Mouse (Mus musculus) liver, adult 2 months (tissue): Measurements from ENCODE around the gene Mef2c. TPM values are rescaled to one million over a fixed set of nuclear protein-coding genes. Genes with fewer than 3 reads are reported as not detected.
A peak's percentile ranks its signal among the peaks of the same experiment; 100 is the strongest.

Experiments used
- DNase-seq: peaks from one replicate; pipeline ENCODE4 v3.0.0-alpha.2; 2011; ENCODE audit warnings: low read depth, low spot score; ENCODE audit errors: extremely low read depth
- H3K27ac ChIP-seq: fragments of 200-500 bp; replicated peaks from 2 replicates; pipeline ENCODE4 v1.5.1; 2012; ENCODE audit warnings: low read depth, mild to moderate bottlenecking, control low read depth, inconsistent platforms, low read length; ENCODE audit not compliant: insufficient read depth
- H3K27me3 ChIP-seq: fragments of 200-500 bp; 2 replicates; pipeline ENCODE4 v1.6.1; 2012; ENCODE audit warnings: mild to moderate bottlenecking, moderate library complexity, low read length, inconsistent platforms; ENCODE audit not compliant: control insufficient read depth, insufficient read depth
- H3K36me3 ChIP-seq: fragments of 200-500 bp; 2 replicates; pipeline ENCODE4 v1.6.1; 2012; ENCODE audit warnings: low read length, inconsistent platforms; ENCODE audit not compliant: control insufficient read depth, insufficient read depth
- H3K4me1 ChIP-seq: fragments of 200-500 bp; 2 replicates; pipeline ENCODE4 v1.6.1; 2011; ENCODE audit warnings: low read length; ENCODE audit not compliant: control insufficient read depth, insufficient read depth
- H3K4me3 ChIP-seq: fragments of 200-500 bp; 2 replicates; pipeline ENCODE4 v1.5.1; 2011; ENCODE audit warnings: low read depth, mild to moderate bottlenecking, control low read depth, low read length, moderate library complexity; ENCODE audit not compliant: insufficient read depth
- H3K79me2 ChIP-seq: fragments of 200-500 bp; 2 replicates; pipeline ENCODE4 v1.6.1; 2012; ENCODE audit warnings: inconsistent platforms, mild to moderate bottlenecking, low read length, moderate library complexity; ENCODE audit not compliant: control insufficient read depth, insufficient read depth
- H3K9ac ChIP-seq: fragments of 200-500 bp; 2 replicates; pipeline ENCODE4 v1.6.1; 2012; ENCODE audit warnings: low read depth, mild to moderate bottlenecking, control low read depth, inconsistent platforms, low read length
- CTCF ChIP-seq: fragments of 200-500 bp; IDR thresholded peaks from 2 replicates; pipeline ENCODE4 v1.5.1; 2011; ENCODE audit warnings: low read depth, low read length, control low read depth
- POLR2A ChIP-seq: fragments of 200-500 bp; IDR thresholded peaks from 2 replicates; pipeline ENCODE4 v1.6.1; 2011; ENCODE audit warnings: low read length, control low read depth; ENCODE audit not compliant: insufficient read depth; ENCODE audit errors: extremely low read depth
- WGBS: fragments of 180-500 bp; shearing (Covaris S2); methylation state at CpG from one replicate; pipeline ENCODE4 v1.1.7; 2018; 5-methylcytosine and 5-hydroxymethylcytosine counted together
- polyA plus RNA-seq: library from polyadenylated mRNA; depleted of rRNA; stranded (reverse); fragments of >200 nt; gene quantifications from 2 replicates; pipeline ENCODE4 v1.2.3, GENCODE M21; 2012
- total RNA-seq: library from RNA; depleted of rRNA; stranded (reverse); fragments of >200 nt; gene quantifications from 2 replicates; pipeline ENCODE4 v1.2.3, GENCODE M21; 2014

Mef2c gene
- total and polyA plus RNA-seq, 2 experiments, result 1.3 to 3.9 TPM

DNA sequence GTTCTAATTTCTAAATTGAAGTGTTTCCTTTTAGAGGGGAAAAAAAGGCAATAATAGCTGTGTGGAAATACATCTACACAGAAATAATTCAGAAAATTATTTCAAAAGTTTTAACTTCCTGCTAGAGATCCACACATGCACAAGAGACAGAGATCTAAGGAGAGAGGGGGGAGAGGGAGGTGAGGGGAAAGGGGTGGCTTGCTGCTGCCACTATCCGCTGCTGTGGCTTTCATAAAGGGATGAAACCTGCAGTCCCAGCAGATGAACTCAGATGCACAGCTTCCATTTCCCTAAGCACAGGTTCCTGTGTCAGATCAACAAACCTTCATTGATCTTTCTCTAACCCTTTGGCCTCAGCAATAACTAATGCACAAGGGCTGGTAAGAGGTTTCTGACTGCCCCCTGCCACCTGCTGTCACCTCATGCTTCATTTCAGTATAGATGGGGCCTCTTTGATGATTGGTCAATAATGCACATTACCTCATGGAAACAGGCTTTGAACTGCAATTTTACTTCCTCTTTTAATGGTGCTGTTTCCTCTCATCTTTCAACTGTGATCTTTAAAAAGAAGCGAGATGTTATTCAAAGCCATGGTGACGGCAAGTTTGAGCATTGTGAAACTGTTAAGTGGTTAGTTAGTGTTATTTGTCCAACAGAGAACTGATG lies 105.2 kb downstream of the Mef2c start:
- H3K27ac ChIP-seq, result no peak overlapping the region

DNA sequence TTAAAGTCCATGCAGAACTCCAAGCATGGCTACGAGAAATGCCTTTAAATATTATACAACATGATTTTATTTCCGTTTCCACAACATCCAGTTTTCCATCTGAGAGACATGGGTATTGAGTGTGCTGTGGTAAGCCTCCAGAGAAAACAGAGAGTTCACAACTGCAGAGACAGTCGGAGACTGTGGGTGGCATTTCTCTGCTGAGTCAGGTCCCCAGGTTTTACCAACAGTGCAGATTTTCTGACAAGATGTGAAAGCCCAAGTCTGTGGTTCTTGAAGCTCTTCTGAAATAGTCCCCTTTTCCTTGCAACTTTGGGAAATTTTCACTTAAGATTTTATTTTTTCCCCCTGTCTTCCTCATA lies 105.7 kb downstream of the Mef2c start:
- Histone ChIP-seq H3K27me3 (no peaks in the 10 kb centered on the region), H3K4me1 (no peaks in the 10 kb centered on the region), H3K9ac (no peak overlapping the region), H3K79me2 (no peaks in the 10 kb centered on the region), H3K36me3 (no peaks in the 10 kb centered on the region), H3K27ac (no peak overlapping the region), H3K4me3 (no peak overlapping the region)
- TF ChIP-seq POLR2A (no peak), CTCF (no peak)
- WGBS, result 62% methylated on average over 3 of the region's 3 CpGs
- DNase-seq, result no peak

More for the DNA sequence above, 105.2 kb downstream of the Mef2c start:
- H3K79me2 ChIP-seq, result no peaks in the 10 kb centered on the region
- H3K9ac ChIP-seq, result no peak overlapping the region
- DNase-seq, result peak; percentile 2
- no peaks in the 10 kb centered on the region for H3K36me3 ChIP-seq
- H3K27me3 ChIP-seq, result no peaks in the 10 kb centered on the region
- no peak overlapping the region for H3K4me3 ChIP-seq
- WGBS, result 53% methylated on average over 3 of the region's 3 CpGs
- TF ChIP-seq POLR2A, result no peak
- TF ChIP-seq CTCF, result no peak
- H3K4me1 ChIP-seq, result no peaks in the 10 kb centered on the region

DNA sequence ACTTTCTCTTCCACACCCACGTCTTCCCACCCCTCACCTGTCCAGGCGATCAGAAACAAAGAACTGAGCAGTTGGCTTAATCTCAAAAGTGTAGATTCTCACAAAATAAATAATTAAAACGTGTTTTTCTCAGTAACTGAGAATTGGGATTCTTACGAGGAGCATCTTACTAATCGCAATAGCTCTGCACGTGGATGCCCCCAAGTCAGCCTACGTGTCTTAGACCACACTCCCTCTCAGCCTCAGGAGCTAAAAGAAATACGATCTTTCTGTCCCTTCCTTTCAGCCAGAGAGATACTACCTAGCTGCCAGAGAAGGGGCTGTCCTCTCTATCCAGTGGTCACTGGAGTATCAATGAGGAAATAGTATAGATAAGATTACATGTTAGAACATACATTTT lies 106.3 kb downstream of the Mef2c start:
- TF ChIP-seq POLR2A (no peak), CTCF (no peak)
- 84% methylated on average over 8 of the region's 8 CpGs for WGBS
- Histone ChIP-seq H3K79me2 (no peaks in the 10 kb centered on the region), H3K27ac (no peak overlapping the region), H3K9ac (no peak overlapping the region), H3K27me3 (no peaks in the 10 kb centered on the region), H3K4me3 (no peak overlapping the region), H3K4me1 (no peaks in the 10 kb centered on the region), H3K36me3 (no peaks in the 10 kb centered on the region)
- DNase-seq, result no peak

GRCm38 (mm10) chr13:83612195-83612594 lies 108.4 kb downstream of the Mef2c start:
- Histone ChIP-seq H3K9ac (no peak overlapping the region), H3K27ac (no peak overlapping the region), H3K27me3 (no peaks in the 10 kb centered on the region), H3K4me1 (no peaks in the 10 kb centered on the region), H3K36me3 (no peaks in the 10 kb centered on the region), H3K4me3 (no peak overlapping the region), H3K79me2 (no peaks in the 10 kb centered on the region)
- 83% methylated on average over 1 of the region's 1 CpGs for whole genome bisulfite sequencing
- no peak for DNase-seq
- TF ChIP-seq CTCF, result no peak
- TF ChIP-seq POLR2A, result no peak

DNA sequence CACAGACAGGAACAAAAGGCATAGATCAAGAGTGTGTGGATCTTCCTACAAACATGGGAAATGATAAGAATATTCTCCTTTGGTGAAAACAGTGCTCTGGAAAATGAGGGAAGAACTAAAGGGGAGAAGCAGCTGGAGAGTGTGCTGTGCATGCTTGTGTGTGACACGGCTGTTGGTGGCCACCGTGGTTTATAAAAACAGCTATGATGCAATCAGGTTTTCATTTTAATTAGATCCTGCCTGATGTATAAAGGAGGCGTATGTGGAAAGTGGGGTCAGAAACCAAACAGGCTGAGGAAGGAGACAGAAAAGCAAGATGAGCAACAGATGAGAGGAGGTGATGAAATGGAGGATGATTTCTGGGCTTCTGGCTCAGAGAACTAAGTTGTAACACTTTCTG lies 112.0 kb downstream of the Mef2c start:
- Histone ChIP-seq H3K27me3 (no peaks in the 10 kb centered on the region), H3K4me1 (no peaks in the 10 kb centered on the region), H3K27ac (no peak overlapping the region), H3K36me3 (no peaks in the 10 kb centered on the region), H3K9ac (no peak overlapping the region), H3K4me3 (no peak overlapping the region), H3K79me2 (no peaks in the 10 kb centered on the region)
- no peak for DNase-seq
- no peak for TF ChIP-seq POLR2A
- WGBS, result 69% methylated on average over 3 of the region's 3 CpGs

- H3K9ac ChIP-seq, result no peak overlapping the region
- DNase-seq, result no peak
- H3K27me3 ChIP-seq, result no peaks in the 10 kb centered on the region
- H3K27ac ChIP-seq, result no peak overlapping the region
- no peaks in the 10 kb centered on the region for H3K4me1 ChIP-seq
- WGBS, result 80% methylated on average over 4 of the region's 4 CpGs
- H3K36me3 ChIP-seq, result no peaks in the 10 kb centered on the region
- no peaks in the 10 kb centered on the region for H3K79me2 ChIP-seq
- H3K4me3 ChIP-seq, result no peak overlapping the region
- TF ChIP-seq CTCF (no peak), POLR2A (no peak)
These were observed 120.8 kb downstream of the Mef2c start for GRCm38 (mm10) chr13:83624651-83625050.
